Mouse (Mus musculus) kidney, embryonic 16.5 days (tissue): Measurements from ENCODE around the gene Aasdhppt. TPM values are rescaled to one million over a fixed set of nuclear protein-coding genes. Genes with fewer than 3 reads are reported as not detected.

ENCODE experiments used
- ATAC-seq: fragments of 200-750 bp; cut with Nextera tagmentation; 2 replicates; pipeline ENCODE4 v1.8.0; 2017; ENCODE audit warnings: moderate TSS enrichment; ENCODE audit not compliant: low FRiP score, low TSS enrichment
- H3K27ac ChIP-seq: fragments of 300-500 bp; sonication (generic); 2 replicates; pipeline ENCODE4 v1.5.1; 2014; ENCODE audit warnings: low read length
- H3K27me3 ChIP-seq: fragments of 300-500 bp; sonication (generic); 2 replicates; pipeline ENCODE4 v1.6.1; 2014; ENCODE audit warnings: low read length, control low read depth, mixed read lengths; ENCODE audit not compliant: insufficient read depth
- H3K36me3 ChIP-seq: fragments of 300-500 bp; sonication (generic); 2 replicates; pipeline ENCODE4 v1.6.1; 2014; ENCODE audit warnings: low read length, control low read depth, mixed read lengths; ENCODE audit not compliant: insufficient read depth
- H3K4me1 ChIP-seq: fragments of 300-500 bp; sonication (generic); 2 replicates; pipeline ENCODE4 v1.6.1; 2014; ENCODE audit warnings: low read length, control low read depth, mixed read lengths; ENCODE audit not compliant: insufficient read depth
- H3K4me2 ChIP-seq: fragments of 300-500 bp; sonication (generic); replicated peaks from 2 replicates; pipeline ENCODE4 v1.6.1; 2014; ENCODE audit warnings: low read depth, low read length
- H3K4me3 ChIP-seq: fragments of 300-500 bp; sonication (generic); 2 replicates; pipeline ENCODE4 v1.5.1; 2014; ENCODE audit warnings: mild to moderate bottlenecking, low read length
- H3K9ac ChIP-seq: fragments of 300-500 bp; sonication (generic); replicated peaks from 2 replicates; pipeline ENCODE4 v1.6.1; 2014; ENCODE audit warnings: low read length
- H3K9me3 ChIP-seq: fragments of 300-500 bp; sonication (generic); 2 replicates; pipeline ENCODE4 v1.6.1; 2016; ENCODE audit warnings: low read length, control low read depth
- WGBS: fragments of 180-500 bp; shearing (Covaris S2); extraction: QIAGEN DNeasy Blood & Tissue Kit; methylation state at CpG from one replicate; pipeline ENCODE4 v1.1.7; 2014; 5-methylcytosine and 5-hydroxymethylcytosine counted together
- microRNA-seq: library from miRNA; unstranded; fragments of <30 nt; microRNA quantifications from one replicate; pipeline ENCODE4, GENCODE M21; 2016
- polyA plus RNA-seq: library from polyadenylated mRNA; unstranded; fragments of >200 nt; fragmentation: Nextera tagmentation; extraction: Ambion mirVana; gene quantifications from 2 replicates; pipeline ENCODE4 v1.2.1, GENCODE M21; 2015

The Aasdhppt gene
- polyA plus RNA-seq, 1 experiment from 2014 or later: 31.8 TPM

- WGBS: 94% methylated on average over 2 of the region's 2 CpGs
- no peak overlapping the region for H3K9ac ChIP-seq
- no peak overlapping the region for H3K4me2 ChIP-seq
These were observed 8.8 kb downstream of the Aasdhppt start for GRCm38 (mm10) chr9:4300466-4300865.

GRCm38 (mm10) chr9:4283850-4284249 lies 25.4 kb downstream of the Aasdhppt start:
- peaks cover 9% of the 10 kb centered on the region; the same call in 1 of the 2 replicates for H3K36me3 ChIP-seq
- ATAC-seq: no peak
- H3K9ac ChIP-seq: no peak overlapping the region
- H3K9me3 ChIP-seq: no peaks in the 10 kb centered on the region
- no peak overlapping the region for H3K4me2 ChIP-seq
- no peak overlapping the region for H3K4me3 ChIP-seq
- H3K27ac ChIP-seq: no peak overlapping the region
- H3K27me3 ChIP-seq: no peaks in the 10 kb centered on the region
- no peaks in the 10 kb centered on the region for H3K4me1 ChIP-seq
- 29% methylated on average over 3 of the region's 3 CpGs for WGBS

More at GRCm38 (mm10) chr9:4300466-4300865, 8.8 kb downstream of the Aasdhppt start:
- no peaks in the 10 kb centered on the region for H3K4me1 ChIP-seq
- no peak overlapping the region for H3K4me3 ChIP-seq
- H3K36me3 ChIP-seq: peaks cover 23% of the 10 kb centered on the region
- H3K27me3 ChIP-seq: no peaks in the 10 kb centered on the region
- no peaks in the 10 kb centered on the region for H3K9me3 ChIP-seq
- ATAC-seq: no peak
- no peak overlapping the region for H3K27ac ChIP-seq

GRCm38 (mm10) chr9:4266881-4267280 lies 42.4 kb downstream of the Aasdhppt start:
- Histone ChIP-seq H3K36me3 (no peaks in the 10 kb centered on the region), H3K4me1 (no peaks in the 10 kb centered on the region), H3K4me2 (no peak overlapping the region), H3K9me3 (no peaks in the 10 kb centered on the region), H3K27me3 (no peaks in the 10 kb centered on the region), H3K9ac (no peak overlapping the region), H3K4me3 (no peak overlapping the region), H3K27ac (no peak overlapping the region)
- 97% methylated on average over 3 of the region's 3 CpGs for WGBS
- ATAC-seq: no peak

GRCm38 (mm10) chr9:4260746-4261090 lies 48.6 kb downstream of the Aasdhppt start:
- peaks cover 15% of the 10 kb centered on the region for H3K9me3 ChIP-seq
- WGBS: 71% methylated on average over 12 of the region's 12 CpGs
- no peaks in the 10 kb centered on the region for H3K4me1 ChIP-seq
- no peak overlapping the region for H3K27ac ChIP-seq
- no peak for ATAC-seq
- no peak overlapping the region for H3K4me2 ChIP-seq
- no peaks in the 10 kb centered on the region for H3K36me3 ChIP-seq
- no peak overlapping the region for H3K9ac ChIP-seq
- H3K4me3 ChIP-seq: no peak overlapping the region
- H3K27me3 ChIP-seq: no peaks in the 10 kb centered on the region

GRCm38 (mm10) chr9:4259841-4260745 lies 49.2 kb downstream of the Aasdhppt start:
- Histone ChIP-seq H3K36me3 (no peaks in the 10 kb centered on the region), H3K4me2 (no peak overlapping the region), H3K27me3 (no peaks in the 10 kb centered on the region), H3K9ac (no peak overlapping the region), H3K4me1 (no peaks in the 10 kb centered on the region), H3K4me3 (no peak overlapping the region), H3K27ac (no peak overlapping the region), H3K9me3 (peaks cover 15% of the 10 kb centered on the region)
- 61% methylated on average over 60 of the region's 65 CpGs for WGBS
- ATAC-seq: no peak

- Histone ChIP-seq H3K4me3 (no peak overlapping the region), H3K27ac (no peak overlapping the region), H3K4me1 (no peaks in the 10 kb centered on the region), H3K36me3 (no peaks in the 10 kb centered on the region), H3K9me3 (peaks cover 15% of the 10 kb centered on the region), H3K9ac (no peak overlapping the region), H3K27me3 (no peaks in the 10 kb centered on the region), H3K4me2 (no peak overlapping the region)
- 87% methylated on average over 10 of the region's 10 CpGs for WGBS
- no peak for ATAC-seq
These were observed 50.2 kb downstream of the Aasdhppt start for GRCm38 (mm10) chr9:4259074-4259473.

Small RNAs within 50 kb of the gene (microRNA-seq; reads per million reads assigned to microRNA genes)
- gene Gm22195: not detected

Other genes starting within 250 kb of the Aasdhppt start
- gene Kbtbd3, start 362 bp upstream of the Aasdhppt start, polyA plus RNA-seq: 5.5 and 6.3 TPM in 2 replicates
- gene Msantd4, start 67.1 kb upstream of the Aasdhppt start, polyA plus RNA-seq: 48.6 and 49.2 TPM in 2 replicates